Mouse (Mus musculus): ENCODE data around the gene Hdac9.

DNA sequence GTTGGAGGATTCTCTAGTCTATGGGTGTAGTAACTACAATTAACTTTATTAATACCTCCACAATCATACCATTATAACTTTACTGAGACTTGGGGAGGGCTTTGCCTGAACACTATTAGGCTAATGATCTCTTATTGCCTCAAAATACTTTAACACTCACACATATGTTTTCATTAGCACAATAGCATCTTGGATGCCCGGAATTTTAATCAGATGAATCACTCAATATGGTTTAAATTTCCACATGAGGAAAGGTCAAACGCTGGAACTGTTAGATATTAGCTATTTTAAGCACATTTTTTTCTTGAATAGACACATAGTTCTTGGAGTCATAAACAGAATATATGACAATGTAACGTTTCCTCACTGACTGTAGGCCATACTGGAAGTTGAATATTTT, 429.9 kb downstream of the Hdac9 start:
- TF ChIP-seq CTCF (IDR thresholded peaks at IDR 0.05; ENCODE audit: control insufficient read depth, insufficient read depth, low read length) (no peak), POLR2A (IDR thresholded peaks at IDR 0.05; ENCODE audit: borderline replicate concordance, control insufficient read depth, low read depth, low read length) (no peak)
